Mouse (Mus musculus) G1E (cell line): ENCODE measurements around the gene Cntnap4. TPM values are rescaled to one million over a fixed set of nuclear protein-coding genes. Genes with fewer than 3 reads are reported as not detected.

Source experiments
- ATAC-seq: 2 replicates; pipeline ENCODE4 v1.8.0; 2016; ENCODE audit warnings: mild to moderate bottlenecking; ENCODE audit not compliant: insufficient number of reproducible peaks, poor library complexity, low FRiP score, severe bottlenecking; ENCODE audit errors: extremely low read depth
- DNase-seq: peaks from one replicate; pipeline ENCODE4 v3.0.0; 2012; ENCODE audit warnings: low spot score
- H3K27me3 ChIP-seq: 2 replicates; pipeline ENCODE4 v1.6.1; 2012; ENCODE audit warnings: mild to moderate bottlenecking, low read length, inconsistent platforms; ENCODE audit not compliant: insufficient read depth
- H3K36me3 ChIP-seq: replicated peaks from 2 replicates; pipeline ENCODE3; 2012; ENCODE audit warnings: mild to moderate bottlenecking, inconsistent platforms
- H3K4me1 ChIP-seq: 2 replicates; pipeline ENCODE4 v1.6.1; 2012; ENCODE audit warnings: low read depth, low read length, inconsistent platforms, mixed read lengths; ENCODE audit not compliant: insufficient read depth
- H3K4me3 ChIP-seq: 2 replicates; pipeline ENCODE4 v1.5.1; 2012; ENCODE audit warnings: low read depth, mild to moderate bottlenecking, inconsistent platforms, low read length, moderate library complexity, mixed read lengths
- H3K9me3 ChIP-seq: replicated peaks from 2 replicates; pipeline ENCODE4 v1.6.1; 2012; ENCODE audit warnings: inconsistent platforms
- CTCF ChIP-seq: IDR thresholded peaks from 2 replicates; pipeline ENCODE4 v1.5.1; 2012; ENCODE audit warnings: low read depth, low read length, inconsistent platforms, mixed read lengths
- GATA1 ChIP-seq: IDR thresholded peaks from 2 replicates; pipeline ENCODE4 v1.6.1; 2012; ENCODE audit warnings: borderline replicate concordance, low read length, inconsistent platforms, mixed read lengths
- GATA2 ChIP-seq: IDR thresholded peaks from 2 replicates; pipeline ENCODE4 v1.6.1; 2012; ENCODE audit warnings: low read depth, low read length, inconsistent platforms, borderline replicate concordance
- POLR2AphosphoS5 ChIP-seq: IDR thresholded peaks from 2 replicates; pipeline ENCODE4 v1.6.1; 2012; ENCODE audit warnings: low read depth, low read length, inconsistent platforms; ENCODE audit not compliant: insufficient replicate concordance
- TAL1 ChIP-seq: conservative IDR thresholded peaks from 2 replicates; pipeline ENCODE4 v1.6.1; 2012; ENCODE audit warnings: low read depth, low read length, inconsistent platforms, mixed read lengths
- polyA plus RNA-seq: library from polyadenylated mRNA; stranded (reverse); fragments of >175 nt; gene quantifications from 2 replicates; pipeline ENCODE4 v1.2.3, GENCODE M21; 2012
- total RNA-seq, 2 experiments: library from RNA; stranded (forward) in 1 of 2; stranded (reverse) in 1 of 2; fragments of 200-1000 nt in 1 of 2; fragments of >200 nt in 1 of 2; fragmentation: Nextera tagmentation in 1 of 2; gene quantifications; 2 replicates each; pipeline ENCODE4 v1.2.3; 2014 to 2017

The Cntnap4 gene
- total and polyA plus RNA-seq, 3 experiments: not detected

DNA sequence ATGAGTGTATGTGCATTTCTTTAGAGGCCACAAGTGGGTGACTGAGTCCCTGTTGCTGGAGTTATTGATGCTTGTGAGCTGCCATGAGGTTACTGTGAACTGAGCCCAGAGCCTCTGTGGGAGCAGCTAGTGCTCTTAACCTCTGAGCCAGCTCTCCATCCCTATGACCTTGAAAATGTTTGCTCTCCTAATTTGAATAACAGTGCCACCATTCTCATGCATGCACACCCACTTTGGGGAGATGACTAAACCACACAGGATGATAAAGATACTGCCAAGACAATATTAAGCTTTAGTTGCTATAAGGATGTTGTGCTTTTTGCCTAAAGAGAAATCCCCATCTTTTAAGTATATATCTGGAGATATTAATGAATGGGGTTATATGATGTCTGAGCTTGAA is 125.9 kb downstream of the Cntnap4 start:
- Histone ChIP-seq H3K27me3 (no peaks in the 10 kb centered on the region), H3K4me1 (no peaks in the 10 kb centered on the region), H3K4me3 (no peak overlapping the region), H3K9me3 (peaks cover 13% of the 10 kb centered on the region), H3K36me3 (no peaks in the 10 kb centered on the region)
- DNase-seq (no peak), ATAC-seq (no peak)
- TF ChIP-seq CTCF (no peak), POLR2AphosphoS5 (no peak), TAL1 (no peak), GATA2 (no peak), GATA1 (no peak)

DNA sequence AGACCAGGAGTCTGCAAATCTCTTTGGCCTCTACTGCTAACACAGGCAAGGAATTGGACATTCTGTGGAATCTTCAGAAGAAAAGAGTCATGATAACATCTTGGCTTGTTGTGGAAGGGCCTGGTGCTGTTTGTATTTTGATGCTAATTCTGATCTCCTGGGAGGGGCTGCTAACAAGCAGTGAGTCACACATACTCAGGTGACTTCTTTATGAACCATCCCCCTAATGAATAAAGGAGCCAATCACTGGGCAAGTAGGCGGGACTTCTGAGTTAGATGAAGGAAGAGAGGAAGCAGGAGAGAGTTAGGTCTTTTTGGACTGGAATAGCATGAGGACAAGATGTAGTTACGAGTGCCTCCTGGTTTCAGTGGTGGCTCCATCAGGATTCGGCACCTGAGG is 128.3 kb downstream of the Cntnap4 start:
- H3K9me3 ChIP-seq: peaks cover 18% of the 10 kb centered on the region
- ATAC-seq (no peak), DNase-seq (no peak)
- no peaks in the 10 kb centered on the region for H3K4me1 ChIP-seq
- TF ChIP-seq CTCF (no peak), GATA1 (no peak), POLR2AphosphoS5 (no peak), GATA2 (no peak), TAL1 (no peak)
- no peaks in the 10 kb centered on the region for H3K27me3 ChIP-seq
- no peaks in the 10 kb centered on the region for H3K36me3 ChIP-seq
- H3K4me3 ChIP-seq: no peak overlapping the region

- TF ChIP-seq POLR2AphosphoS5 (no peak), CTCF (no peak)
- no peak for DNase-seq
- Histone ChIP-seq H3K4me1 (no peaks in the 10 kb centered on the region), H3K27me3 (no peaks in the 10 kb centered on the region), H3K9me3 (peaks cover 14% of the 10 kb centered on the region), H3K4me3 (no peak overlapping the region), H3K36me3 (no peaks in the 10 kb centered on the region)
- ATAC-seq: no peak
Observed at GRCm38 (mm10) chr8:112716982-112717381, 147.1 kb downstream of the Cntnap4 start.

GRCm38 (mm10) chr8:112724918-112725317 is 155.1 kb downstream of the Cntnap4 start:
- DNase-seq (no peak), ATAC-seq (no peak)
- Histone ChIP-seq H3K4me3 (no peak overlapping the region), H3K9me3 (peaks cover 18% of the 10 kb centered on the region), H3K36me3 (no peaks in the 10 kb centered on the region), H3K4me1 (no peaks in the 10 kb centered on the region), H3K27me3 (no peaks in the 10 kb centered on the region)
- TF ChIP-seq GATA2 (no peak), POLR2AphosphoS5 (no peak), CTCF (no peak), TAL1 (no peak)

DNA sequence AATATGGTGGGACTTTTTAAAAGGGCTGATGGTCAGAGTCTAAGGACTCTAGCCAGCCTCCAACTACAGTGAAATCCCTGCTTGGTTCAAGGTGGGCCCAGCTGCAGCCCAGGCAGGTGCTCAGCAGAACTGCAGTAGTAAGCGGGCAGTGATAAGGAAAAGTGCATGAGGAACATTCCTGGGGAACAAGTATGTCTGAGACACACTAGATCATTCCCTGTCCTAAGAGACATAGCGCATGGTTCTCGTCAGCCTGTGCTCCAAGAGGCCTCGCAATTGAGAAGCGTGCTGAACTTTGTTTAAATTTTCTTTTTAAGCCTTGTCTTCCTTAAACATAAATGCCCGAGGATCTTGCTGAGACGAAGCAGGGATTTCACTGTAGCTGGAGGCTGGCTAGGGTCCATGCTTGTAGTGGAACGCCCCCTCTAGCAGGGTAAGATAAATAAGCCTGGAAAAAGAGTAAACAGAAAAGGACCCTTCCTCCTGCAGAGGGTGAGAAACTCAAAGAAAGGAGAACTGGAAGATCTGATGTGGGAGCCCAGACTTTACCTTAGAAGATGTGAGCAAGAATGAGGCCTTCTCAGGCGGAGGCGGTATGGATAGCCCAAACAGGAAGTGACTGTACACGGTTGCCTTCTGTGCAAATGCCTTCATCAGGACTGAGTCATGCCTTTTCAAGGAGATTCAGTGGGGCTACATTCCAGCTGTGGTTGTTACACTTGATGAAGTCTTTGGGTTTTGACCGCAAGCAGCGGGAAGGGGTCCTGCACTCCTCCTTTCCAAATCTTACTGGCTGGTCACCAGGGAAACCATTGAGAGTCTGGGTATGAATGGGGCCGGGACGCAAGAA is 161.0 kb downstream of the Cntnap4 start:
- H3K9me3 ChIP-seq: peaks cover 32% of the 10 kb centered on the region
- no peak for ATAC-seq
- H3K4me3 ChIP-seq: no peak overlapping the region
- no peak for DNase-seq
- H3K27me3 ChIP-seq: no peaks in the 10 kb centered on the region
- no peaks in the 10 kb centered on the region for H3K4me1 ChIP-seq
- H3K36me3 ChIP-seq: no peaks in the 10 kb centered on the region
- TF ChIP-seq POLR2AphosphoS5 (no peak), TAL1 (no peak), GATA1 (no peak), GATA2 (no peak), CTCF (no peak)

DNA sequence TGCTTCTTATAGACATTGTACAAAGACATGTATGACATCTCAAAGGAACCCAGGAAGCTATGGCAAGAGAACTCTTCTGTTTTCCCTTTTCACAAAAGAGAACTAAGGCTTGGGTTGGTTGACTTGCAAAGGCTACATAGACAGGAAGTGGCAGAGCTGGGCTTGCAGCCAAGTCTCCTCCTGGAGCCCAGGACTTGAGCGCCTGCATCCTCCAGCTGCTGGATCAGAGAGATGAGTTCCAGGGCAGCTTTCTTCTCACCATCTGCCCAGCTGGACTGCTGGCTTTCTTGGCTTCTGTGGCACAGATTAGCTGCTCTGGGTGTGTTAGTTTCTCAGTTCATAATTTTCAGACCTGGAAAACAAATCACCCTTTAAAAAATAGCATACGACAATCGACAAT is 165.7 kb downstream of the Cntnap4 start:
- no peaks in the 10 kb centered on the region for H3K27me3 ChIP-seq
- no peaks in the 10 kb centered on the region for H3K4me1 ChIP-seq
- no peak for ATAC-seq
- no peaks in the 10 kb centered on the region for H3K36me3 ChIP-seq
- no peak for TF ChIP-seq POLR2AphosphoS5
- no peak for TF ChIP-seq TAL1
- no peak for TF ChIP-seq GATA1
- TF ChIP-seq GATA2: no peak
- TF ChIP-seq CTCF: no peak
- DNase-seq: no peak
- H3K4me3 ChIP-seq: no peak overlapping the region
- peaks cover 26% of the 10 kb centered on the region for H3K9me3 ChIP-seq
